Mouse (Mus musculus) kidney, postnatal 4 days (tissue): ENCODE data around the gene Rmi1.
A peak's percentile ranks its signal among the peaks of the same experiment; 100 is the strongest.
"Not testable (repeated sequence)": the region's sequence is repeated elsewhere in the genome, so short reads cannot be mapped to it uniquely, and the experiment has no call there.

Experiments used
- DNase-seq, 2 experiments: peaks; one replicate each; pipeline ENCODE4 v3.0.0; 2021; ENCODE audit warnings: mixed read lengths in 2 of 2

The Rmi1 gene

DNA sequence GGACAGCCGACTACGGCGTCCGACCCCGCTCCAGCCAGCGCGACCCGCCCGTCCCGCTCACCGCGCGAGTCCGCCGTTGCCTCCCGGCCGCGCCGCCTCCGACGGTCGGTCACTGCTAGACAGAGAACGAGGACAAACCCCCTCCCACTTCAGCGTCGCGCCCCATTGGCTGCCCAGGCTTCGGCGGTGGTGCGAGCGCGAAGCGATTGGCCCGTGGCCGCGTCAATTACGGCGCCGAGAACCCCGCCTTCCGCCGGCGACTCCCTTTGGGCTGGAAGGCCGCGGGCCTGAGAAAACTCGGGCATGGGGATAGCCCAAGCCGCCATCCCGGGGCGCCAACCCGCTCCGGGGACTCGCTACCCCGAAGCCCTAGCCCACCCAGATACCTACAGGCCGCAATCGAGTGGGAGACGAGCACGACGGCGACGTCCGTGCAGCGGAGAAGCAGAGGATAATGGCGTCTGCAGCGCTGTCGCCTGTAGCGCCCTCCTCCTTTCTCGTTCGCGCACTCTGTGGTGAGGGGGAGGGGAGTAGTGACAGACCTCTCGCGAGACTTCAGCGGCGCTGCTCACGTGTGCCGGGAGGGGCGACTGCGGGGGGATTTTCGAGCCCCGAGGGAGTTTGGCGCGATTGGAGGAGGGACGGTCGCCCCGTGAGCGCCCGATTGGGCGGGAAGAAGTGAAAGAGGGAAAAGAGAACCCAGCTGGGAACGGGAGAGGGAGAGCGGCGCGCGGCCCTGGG lies at the start of gene Rmi1:
TSS of gene Rmi1 (plus strand) at position 246 of the 741 bp plus-strand sequence.
- DNase-seq: peak; percentile 98 to 99

GRCm38 (mm10) chr13:58352996-58353395 lies 49.1 kb upstream of the Rmi1 start:
- no peak for DNase-seq

- DNase-seq: peak; percentile 89 to 93
These were observed 43.3 kb upstream of the Rmi1 start, which contains the start of gene Kif27 for GRCm38 (mm10) chr13:58358629-58359303. TSS of gene Kif27 (minus strand) at chr13:58359122.

GRCm38 (mm10) chr13:58359304-58359653 lies 42.8 kb upstream of the Rmi1 start:
- no peak for DNase-seq

- DNase-seq: peak in 1 of 2 experiments; percentile 24
These were observed 37.5 kb upstream of the Rmi1 start for GRCm38 (mm10) chr13:58364353-58365175.

DNA sequence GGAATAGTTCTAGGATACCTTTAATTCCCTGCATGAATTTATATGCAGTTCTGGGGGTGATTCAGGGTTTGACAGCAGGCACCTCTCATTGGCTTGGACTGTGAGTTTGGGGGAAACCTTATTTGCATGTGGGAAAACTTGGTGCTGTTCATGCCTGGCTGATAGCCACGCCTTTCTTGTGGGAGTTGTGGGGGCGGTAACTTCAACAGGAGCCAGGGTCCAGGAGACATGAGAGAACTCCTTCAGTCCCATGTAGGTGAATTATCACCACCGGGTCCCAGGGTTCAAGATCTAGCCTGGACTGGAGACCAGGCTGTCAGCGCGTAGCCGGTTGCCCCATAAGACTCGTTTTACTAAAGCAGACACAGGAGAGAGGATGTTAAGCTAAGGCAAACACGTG lies 36.9 kb upstream of the Rmi1 start:
- peak; percentile 33 to 57 for DNase-seq

DNA sequence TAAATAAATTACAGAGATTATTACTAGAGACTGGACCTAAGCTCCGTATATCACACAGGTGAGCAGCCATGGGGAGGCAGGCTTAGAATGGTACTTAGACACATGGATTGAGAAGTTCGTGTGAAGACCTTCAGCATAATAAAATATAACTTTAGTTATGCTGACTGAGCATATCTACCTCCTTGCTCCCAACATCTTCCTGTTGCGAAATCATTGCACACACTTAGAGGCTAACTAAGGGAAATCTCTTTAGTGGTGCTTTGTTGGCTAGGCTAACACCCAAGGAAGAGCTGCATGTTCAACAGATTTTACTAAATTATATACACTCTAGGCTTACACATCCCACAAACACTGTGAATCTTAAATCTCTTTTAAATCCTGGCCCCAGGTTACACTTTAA lies 35.7 kb upstream of the Rmi1 start:
- DNase-seq: no peak

GRCm38 (mm10) chr13:58367641-58368040 lies 34.4 kb upstream of the Rmi1 start:
- DNase-seq: no peak

- no peak for DNase-seq
These were observed 33.2 kb upstream of the Rmi1 start for GRCm38 (mm10) chr13:58368835-58369234.

DNA sequence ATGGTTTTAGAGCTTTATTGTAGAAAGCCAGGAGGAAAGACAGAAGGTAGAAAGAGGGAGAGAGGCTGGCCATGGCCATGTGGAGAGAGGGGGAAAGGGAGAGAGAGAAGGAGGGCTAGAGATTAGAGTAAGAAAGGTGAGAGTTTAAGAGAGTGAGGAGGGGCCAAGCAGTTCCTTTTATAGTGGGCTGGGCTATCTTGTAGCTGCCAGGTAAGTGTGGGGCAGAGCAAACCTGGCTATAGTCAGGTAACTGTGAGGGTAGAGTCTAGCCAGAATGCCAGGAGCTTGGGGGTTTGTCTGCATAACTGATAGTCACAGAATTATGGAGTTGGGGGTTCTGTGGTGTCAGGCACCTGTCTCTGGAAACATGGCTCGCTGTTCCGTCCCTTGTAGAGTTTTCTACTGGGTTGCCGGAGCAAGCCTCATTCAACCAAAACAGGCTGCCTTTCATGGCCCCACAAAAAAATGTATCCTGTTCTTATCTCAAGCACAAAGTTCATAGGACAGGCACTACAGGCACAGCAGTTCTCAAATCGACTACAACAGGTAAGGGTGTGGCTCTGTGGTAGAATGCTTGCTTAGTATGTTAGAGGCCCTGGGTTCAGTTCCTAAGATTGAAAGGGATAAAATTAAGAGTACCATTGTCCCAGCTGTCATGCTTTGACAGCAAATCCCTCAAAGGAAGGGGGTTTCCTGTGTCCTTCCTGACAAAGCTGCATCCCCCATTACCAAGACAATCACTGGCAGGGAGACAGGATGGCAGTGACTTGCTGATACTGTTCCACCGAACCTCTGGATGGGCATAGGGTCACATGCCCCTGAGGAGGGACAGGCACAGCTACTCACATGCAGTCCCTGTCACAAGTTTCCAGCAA lies 29.5 kb upstream of the Rmi1 start:
- no peak for DNase-seq

DNA sequence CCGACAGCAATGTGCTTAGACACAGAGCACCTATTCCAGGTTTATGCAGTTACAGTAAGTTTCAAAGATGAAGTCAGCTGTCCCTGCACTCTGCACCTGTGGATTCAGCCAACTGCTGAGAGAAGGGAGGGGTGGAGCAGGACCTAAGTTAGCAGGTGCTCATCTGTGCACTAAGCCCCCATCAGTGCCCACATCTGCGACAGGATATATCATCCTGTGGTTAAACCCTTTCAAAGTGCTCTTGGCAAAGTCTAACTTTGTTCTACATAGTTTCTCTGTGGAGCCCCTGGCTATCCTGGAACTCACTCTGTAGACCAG lies 28.9 kb upstream of the Rmi1 start:
- no peak for DNase-seq

GRCm38 (mm10) chr13:58384371-58384770 lies 17.7 kb upstream of the Rmi1 start:
- no peak for DNase-seq

DNA sequence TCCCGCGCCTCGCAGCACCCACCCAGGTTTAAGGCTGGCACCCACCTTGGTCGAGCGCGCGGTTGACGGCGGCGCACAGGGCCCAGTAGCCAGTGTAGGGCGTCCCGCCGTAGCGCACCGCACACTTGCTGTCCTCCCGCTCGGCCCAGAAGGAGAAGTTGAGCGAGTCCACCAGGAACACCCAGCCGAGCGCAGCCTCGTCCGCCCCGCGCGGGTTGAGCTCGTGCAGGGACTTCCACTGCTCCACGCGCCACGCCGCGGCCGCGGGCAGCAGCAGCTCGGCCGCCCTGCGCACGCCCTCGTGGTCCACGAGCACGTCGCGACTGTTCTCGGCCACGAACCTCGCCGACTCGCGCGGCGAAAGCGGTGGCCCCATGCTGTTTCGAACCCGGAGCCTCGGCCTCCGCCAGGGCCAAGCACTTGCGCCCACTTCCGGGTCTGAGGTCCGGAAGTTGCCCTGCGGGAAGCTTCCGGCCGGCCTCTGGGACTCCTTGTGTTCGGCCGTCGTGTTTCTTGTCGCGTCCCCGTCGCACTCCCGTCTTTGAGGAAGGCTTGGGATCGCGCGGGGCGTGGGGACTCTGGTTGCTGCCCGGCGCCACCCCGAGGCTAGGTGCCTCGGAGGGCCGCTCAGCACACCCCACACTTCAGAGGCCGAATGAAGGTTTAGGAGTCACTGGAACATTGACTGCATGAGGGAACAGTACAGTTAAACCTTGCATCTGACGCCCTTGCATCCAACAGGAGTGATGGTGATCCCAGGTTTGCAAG lies 17.1 kb upstream of the Rmi1 start, which contains the start of gene 2210016F16Rik:
TSS of gene 2210016F16Rik (minus strand) at position 447 of the 768 bp plus-strand sequence.
- peak; percentile 78 to 85 for DNase-seq

DNA sequence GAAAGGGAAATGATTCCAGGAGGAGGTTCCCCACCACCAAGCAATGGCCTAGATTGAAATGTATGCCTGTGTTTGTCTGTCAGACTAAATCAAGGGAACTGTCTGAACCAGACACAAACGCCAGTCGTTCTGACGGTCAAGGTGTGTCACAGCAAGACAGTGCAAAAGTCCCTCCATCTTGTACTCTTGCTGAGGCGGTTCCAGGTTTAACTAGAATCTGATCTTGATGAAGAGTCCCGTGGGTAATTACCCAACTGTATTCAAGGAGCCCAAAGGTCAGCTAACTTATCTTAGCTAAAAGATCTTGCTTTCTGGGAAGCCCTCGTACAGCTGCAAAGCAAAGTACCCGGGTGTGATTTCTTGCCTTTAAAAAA lies 16.5 kb upstream of the Rmi1 start:
- DNase-seq: no peak

DNA sequence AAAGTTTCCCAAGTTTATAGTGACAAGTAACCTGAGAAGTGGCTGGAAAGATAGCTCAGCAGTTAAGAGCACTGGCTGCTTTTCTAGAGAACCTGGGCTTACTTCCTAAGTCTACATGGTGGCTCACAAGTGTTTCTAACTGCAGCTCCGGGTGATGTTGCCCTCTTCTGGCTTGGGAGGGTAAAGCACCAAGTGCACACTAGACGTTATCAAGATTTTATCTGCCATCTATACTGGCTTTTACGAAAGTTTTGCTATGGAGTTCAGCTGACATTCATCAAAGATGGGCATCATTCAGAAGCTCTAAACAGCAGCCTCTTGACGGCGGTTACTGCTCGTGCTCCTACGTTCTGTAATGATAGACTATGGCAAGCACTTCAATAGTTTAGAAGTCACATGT lies 14.1 kb upstream of the Rmi1 start:
- peak; percentile 84 to 88 for DNase-seq

- no peak for DNase-seq
These were observed 13.7 kb upstream of the Rmi1 start for GRCm38 (mm10) chr13:58388379-58388778.

GRCm38 (mm10) chr13:58389324-58389951 lies 12.6 kb upstream of the Rmi1 start:
- DNase-seq: no peak

- DNase-seq: not testable (repeated sequence)
These were observed 7.7 kb upstream of the Rmi1 start for GRCm38 (mm10) chr13:58394392-58394791.

GRCm38 (mm10) chr13:58397651-58398050 lies 4.4 kb upstream of the Rmi1 start:
- DNase-seq: no peak

DNA sequence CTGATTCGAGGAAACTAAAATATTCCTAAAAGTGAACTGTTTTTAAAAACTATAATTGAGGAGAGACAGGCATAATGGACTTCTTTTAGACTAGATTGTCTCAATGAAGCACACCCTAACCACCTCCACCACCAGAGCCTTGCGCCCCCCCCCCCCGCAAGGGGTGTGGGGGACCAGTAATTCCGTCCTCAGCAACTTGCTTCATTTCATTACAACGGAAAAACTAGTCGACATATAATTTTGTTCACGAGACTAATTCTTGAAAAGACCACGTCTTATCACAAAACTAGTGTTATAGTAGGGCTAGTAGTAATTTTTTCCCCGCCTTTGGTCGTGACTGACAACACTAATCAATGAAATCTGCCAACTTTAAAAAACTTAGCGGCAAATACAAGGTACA lies 1.5 kb upstream of the Rmi1 start:
- no peak for DNase-seq
